Mouse (Mus musculus) forebrain, embryonic 15.5 days (tissue): ENCODE results near the gene Ston1. TPM values are rescaled to one million over a fixed set of nuclear protein-coding genes. Genes with fewer than 3 reads are reported as not detected.

Experiments used
- ATAC-seq: fragments of 200-750 bp; cut with Nextera tagmentation; replicated peaks from 2 replicates; pipeline ENCODE4 v1.8.0; 2017; ENCODE audit warnings: mild to moderate bottlenecking, moderate TSS enrichment, moderate library complexity
- H3K27ac ChIP-seq: fragments of 300-500 bp; sonication (generic); replicated peaks from 2 replicates; pipeline ENCODE4 v1.5.1; 2015; ENCODE audit warnings: mild to moderate bottlenecking, inconsistent platforms
- H3K27me3 ChIP-seq: fragments of 300-500 bp; sonication (generic); 2 replicates; pipeline ENCODE4 v1.6.1; 2015; ENCODE audit warnings: inconsistent platforms
- H3K36me3 ChIP-seq: fragments of 300-500 bp; sonication (generic); 2 replicates; pipeline ENCODE4 v1.6.1; 2015; ENCODE audit warnings: mild to moderate bottlenecking, inconsistent platforms
- H3K4me1 ChIP-seq: fragments of 300-500 bp; sonication (generic); 2 replicates; pipeline ENCODE4 v1.6.1; 2015; ENCODE audit warnings: inconsistent platforms
- H3K4me2 ChIP-seq: fragments of 300-500 bp; sonication (generic); replicated peaks from 2 replicates; pipeline ENCODE4 v1.6.1; 2015; ENCODE audit warnings: mild to moderate bottlenecking, inconsistent platforms
- H3K4me3 ChIP-seq: fragments of 300-500 bp; sonication (generic); 2 replicates; pipeline ENCODE4 v1.5.1; 2015; ENCODE audit warnings: mild to moderate bottlenecking, inconsistent platforms
- H3K9ac ChIP-seq: fragments of 300-500 bp; sonication (generic); replicated peaks from 2 replicates; pipeline ENCODE4 v1.6.1; 2015; ENCODE audit warnings: mild to moderate bottlenecking, inconsistent platforms
- H3K9me3 ChIP-seq: fragments of 300-500 bp; sonication (generic); 2 replicates; pipeline ENCODE4 v1.6.1; 2016; ENCODE audit warnings: inconsistent platforms
- WGBS: fragments of 180-500 bp; shearing (Covaris S2); methylation state at CpG from one replicate; pipeline ENCODE4 v1.1.7; 2015; ENCODE audit warnings: mixed read lengths; 5-methylcytosine and 5-hydroxymethylcytosine counted together
- polyA plus RNA-seq: library from polyadenylated mRNA; unstranded; fragments of >200 nt; fragmentation: Nextera tagmentation; extraction: Ambion mirVana; gene quantifications from 2 replicates; pipeline ENCODE4 v1.2.1, GENCODE M21; 2015

The Ston1 gene
- 1.9 and 2.5 TPM in 2 replicates for polyA plus RNA-seq

- H3K36me3 ChIP-seq = no peaks in the 10 kb centered on the region
- H3K27ac ChIP-seq = peak within 1 kb of the TSS; percentile 74
- no peaks in the 10 kb centered on the region for H3K9me3 ChIP-seq
- no peaks in the 10 kb centered on the region for H3K27me3 ChIP-seq
- H3K4me3 ChIP-seq = peak within 1 kb of the TSS; percentile 58
- 1% methylated on average over 41 of the region's 41 CpGs for WGBS
- H3K4me2 ChIP-seq = peak within 1 kb of the TSS; percentile 89
- peaks cover 16% of the 10 kb centered on the region for H3K4me1 ChIP-seq
- H3K9ac ChIP-seq = peak within 1 kb of the TSS; percentile 59
- ATAC-seq = peak; percentile 84
These were observed at the start of gene Ston1 for GRCm38 (mm10) chr17:88597222-88598055. Ston1 (plus strand) TSS chr17:88597684.

GRCm38 (mm10) chr17:88549411-88550191 lies 47.9 kb upstream of the Ston1 start:
- 91% methylated on average over 24 of the region's 24 CpGs for WGBS
- no peak overlapping the region for H3K27ac ChIP-seq
- H3K27me3 ChIP-seq = no peaks in the 10 kb centered on the region
- no peak overlapping the region for H3K4me2 ChIP-seq
- H3K4me1 ChIP-seq = no peaks in the 10 kb centered on the region
- peaks cover 24% of the 10 kb centered on the region for H3K36me3 ChIP-seq
- ATAC-seq = no peak
- no peak overlapping the region for H3K9ac ChIP-seq
- H3K9me3 ChIP-seq = no peaks in the 10 kb centered on the region
- H3K4me3 ChIP-seq = no peak overlapping the region

GRCm38 (mm10) chr17:88550351-88550750 lies 47.1 kb upstream of the Ston1 start:
- Histone ChIP-seq H3K27ac (no peak overlapping the region), H3K9ac (no peak overlapping the region), H3K4me3 (no peak overlapping the region), H3K9me3 (no peaks in the 10 kb centered on the region), H3K36me3 (peaks cover 28% of the 10 kb centered on the region), H3K27me3 (no peaks in the 10 kb centered on the region), H3K4me2 (no peak overlapping the region), H3K4me1 (no peaks in the 10 kb centered on the region)
- ATAC-seq = no peak
- WGBS = 77% methylated on average over 5 of the region's 5 CpGs

- H3K27me3 ChIP-seq = no peaks in the 10 kb centered on the region
- 77% methylated on average over 10 of the region's 10 CpGs for WGBS
- H3K4me2 ChIP-seq = no peak overlapping the region
- H3K4me3 ChIP-seq = no peak overlapping the region
- H3K9ac ChIP-seq = no peak overlapping the region
- no peak overlapping the region for H3K27ac ChIP-seq
- no peak for ATAC-seq
- no peaks in the 10 kb centered on the region for H3K4me1 ChIP-seq
- peaks cover 30% of the 10 kb centered on the region for H3K36me3 ChIP-seq
- H3K9me3 ChIP-seq = no peaks in the 10 kb centered on the region
These were observed 46.2 kb upstream of the Ston1 start for GRCm38 (mm10) chr17:88550981-88551940.

GRCm38 (mm10) chr17:88552556-88552955 lies 44.9 kb upstream of the Ston1 start:
- Histone ChIP-seq H3K36me3 (peaks cover 34% of the 10 kb centered on the region), H3K27ac (no peak overlapping the region), H3K9me3 (no peaks in the 10 kb centered on the region), H3K9ac (no peak overlapping the region), H3K4me3 (no peak overlapping the region), H3K4me1 (no peaks in the 10 kb centered on the region), H3K4me2 (no peak overlapping the region), H3K27me3 (no peaks in the 10 kb centered on the region)
- no peak for ATAC-seq
- 28% methylated on average over 6 of the region's 6 CpGs for WGBS

GRCm38 (mm10) chr17:88553001-88553449 lies 44.5 kb upstream of the Ston1 start:
- ATAC-seq = no peak
- no peak overlapping the region for H3K4me3 ChIP-seq
- no peak overlapping the region for H3K9ac ChIP-seq
- H3K27me3 ChIP-seq = no peaks in the 10 kb centered on the region
- H3K9me3 ChIP-seq = no peaks in the 10 kb centered on the region
- no peaks in the 10 kb centered on the region for H3K4me1 ChIP-seq
- no peak overlapping the region for H3K4me2 ChIP-seq
- no peak overlapping the region for H3K27ac ChIP-seq
- H3K36me3 ChIP-seq = peaks cover 33% of the 10 kb centered on the region
- 50% methylated on average over 8 of the region's 8 CpGs for WGBS

GRCm38 (mm10) chr17:88553473-88554087 lies 43.9 kb upstream of the Ston1 start:
- WGBS = 87% methylated on average over 11 of the region's 11 CpGs
- no peaks in the 10 kb centered on the region for H3K4me1 ChIP-seq
- no peak overlapping the region for H3K9ac ChIP-seq
- no peak overlapping the region for H3K27ac ChIP-seq
- ATAC-seq = no peak
- H3K9me3 ChIP-seq = no peaks in the 10 kb centered on the region
- H3K27me3 ChIP-seq = no peaks in the 10 kb centered on the region
- H3K4me2 ChIP-seq = no peak overlapping the region
- peaks cover 34% of the 10 kb centered on the region for H3K36me3 ChIP-seq
- H3K4me3 ChIP-seq = no peak overlapping the region

GRCm38 (mm10) chr17:88556176-88556575 lies 41.3 kb upstream of the Ston1 start:
- no peaks in the 10 kb centered on the region for H3K9me3 ChIP-seq
- H3K27me3 ChIP-seq = no peaks in the 10 kb centered on the region
- ATAC-seq = no peak
- no peak overlapping the region for H3K27ac ChIP-seq
- H3K9ac ChIP-seq = no peak overlapping the region
- WGBS = 78% methylated on average over 13 of the region's 13 CpGs
- no peak overlapping the region for H3K4me2 ChIP-seq
- H3K4me3 ChIP-seq = no peak overlapping the region
- H3K36me3 ChIP-seq = peaks cover 29% of the 10 kb centered on the region
- no peaks in the 10 kb centered on the region for H3K4me1 ChIP-seq

GRCm38 (mm10) chr17:88556688-88557087 lies 40.8 kb upstream of the Ston1 start:
- no peak for ATAC-seq
- Histone ChIP-seq H3K27me3 (no peaks in the 10 kb centered on the region), H3K9me3 (no peaks in the 10 kb centered on the region), H3K9ac (no peak overlapping the region), H3K36me3 (peaks cover 33% of the 10 kb centered on the region), H3K27ac (no peak overlapping the region), H3K4me3 (no peak overlapping the region), H3K4me1 (no peaks in the 10 kb centered on the region), H3K4me2 (no peak overlapping the region)
- WGBS = 84% methylated on average over 4 of the region's 4 CpGs

- H3K36me3 ChIP-seq = peaks cover 41% of the 10 kb centered on the region
- no peaks in the 10 kb centered on the region for H3K27me3 ChIP-seq
- H3K9me3 ChIP-seq = no peaks in the 10 kb centered on the region
- ATAC-seq = peak; percentile 69
- no peak overlapping the region for H3K9ac ChIP-seq
- no peaks in the 10 kb centered on the region for H3K4me1 ChIP-seq
- H3K4me3 ChIP-seq = no peak overlapping the region
- 37% methylated on average over 13 of the region's 13 CpGs for WGBS
- H3K27ac ChIP-seq = peak overlapping the region; percentile 38
- no peak overlapping the region for H3K4me2 ChIP-seq
These were observed 39.2 kb upstream of the Ston1 start for GRCm38 (mm10) chr17:88558168-88558842.

- Histone ChIP-seq H3K36me3 (peaks cover 40% of the 10 kb centered on the region), H3K9me3 (no peaks in the 10 kb centered on the region), H3K27me3 (no peaks in the 10 kb centered on the region), H3K4me2 (no peak overlapping the region), H3K9ac (no peak overlapping the region), H3K4me3 (no peak overlapping the region), H3K4me1 (no peaks in the 10 kb centered on the region), H3K27ac (no peak overlapping the region)
- no peak for ATAC-seq
- WGBS = 92% methylated on average over 3 of the region's 3 CpGs
These were observed 33.9 kb upstream of the Ston1 start for GRCm38 (mm10) chr17:88563611-88564010.
